ENCODE assay signal across 22 mouse cellular contexts in genomic region chr6:118080711-118081110, GRCm38 (mm10). TPM values are rescaled to one million over a fixed set of nuclear protein-coding genes. Genes with fewer than 3 reads are reported as not detected.
DNase-seq lines count a peak whose midpoint lies in the region; ATAC-seq and TF ChIP-seq lines count a peak whose summit lies in the region.
"Had no signal": no experiment of that assay in that cellular context is flagged by ENCODE, and none has a peak within 500 bp of the region (broad histone marks: within the 10 kb centered on the region; RNA-seq: fewer than 3 reads in every experiment).

No protein-coding gene starts in this region.

- no peaks in the 10 kb centered on the region; the same call in none of the 2 replicates for H3K27me3 ChIP-seq in heart, embryonic 11.5 days (ENCODE audit: control insufficient read depth, insufficient read depth, low read length)
- no peaks in the 10 kb centered on the region for H3K27me3 ChIP-seq in midbrain, embryonic 11.5 days (ENCODE audit: control insufficient read depth, insufficient read depth, low read length)
- H3K27me3 ChIP-seq in midbrain, embryonic 14.5 days (ENCODE audit: control insufficient read depth, insufficient read depth, low read length) = no peaks in the 10 kb centered on the region
- H3K27me3 ChIP-seq in stomach, postnatal 0 days (ENCODE audit: control insufficient read depth, insufficient read depth, low read length) = no peaks in the 10 kb centered on the region
- H3K27me3 ChIP-seq in forebrain, embryonic 15.5 days = no peaks in the 10 kb centered on the region

- H3K36me3 ChIP-seq in heart, embryonic 11.5 days (ENCODE audit: control insufficient read depth, insufficient read depth, low read length) = no peaks in the 10 kb centered on the region
- H3K36me3 ChIP-seq in midbrain, embryonic 11.5 days (ENCODE audit: control insufficient read depth, insufficient read depth, low read length) = no peaks in the 10 kb centered on the region
- no peaks in the 10 kb centered on the region for H3K36me3 ChIP-seq in midbrain, embryonic 14.5 days (ENCODE audit: control insufficient read depth, insufficient read depth, low read length)
- H3K36me3 ChIP-seq in stomach, postnatal 0 days (ENCODE audit: control insufficient read depth, insufficient read depth, low read length) = no peaks in the 10 kb centered on the region
- no peaks in the 10 kb centered on the region for H3K36me3 ChIP-seq in forebrain, embryonic 15.5 days
- H3K36me3 ChIP-seq: forebrain, embryonic 10.5 days; heart, embryonic 10.5 days; hindbrain, embryonic 13.5 days had no signal

- ATAC-seq in heart, embryonic 11.5 days (replicated peaks; ENCODE audit: insufficient number of reproducible peaks, low FRiP score, low TSS enrichment) = no peak
- no peak for ATAC-seq in midbrain, embryonic 11.5 days (ENCODE audit: low FRiP score)
- ATAC-seq in midbrain, embryonic 14.5 days (ENCODE audit: low FRiP score, low TSS enrichment) = no peak
- no peak for ATAC-seq in stomach, postnatal 0 days (ENCODE audit: low FRiP score, low TSS enrichment)
- ATAC-seq in forebrain, embryonic 15.5 days (replicated peaks) = no peak
- ATAC-seq: activated CD4-positive, CD25-positive, alpha-beta regulatory T cell, adult 4 months; CD4-positive, CD25-positive, alpha-beta regulatory T cell, adult 4 months; forebrain, embryonic 14.5 days; hindbrain, postnatal 0 days; inflammation-experienced regulatory T-cells, adult 6 months; intestine, embryonic 16.5 days had no signal

- no peaks in the 10 kb centered on the region for H3K9me3 ChIP-seq in heart, embryonic 11.5 days (replicated peaks; ENCODE audit: control insufficient read depth, low read length)
- no peaks in the 10 kb centered on the region for H3K9me3 ChIP-seq in midbrain, embryonic 11.5 days (ENCODE audit: control insufficient read depth, low read length)
- H3K9me3 ChIP-seq in midbrain, embryonic 14.5 days (ENCODE audit: control insufficient read depth, low read length) = no peaks in the 10 kb centered on the region
- H3K9me3 ChIP-seq in stomach, postnatal 0 days (ENCODE audit: control insufficient read depth, low read length) = no peaks in the 10 kb centered on the region
- H3K9me3 ChIP-seq in forebrain, embryonic 15.5 days = no peaks in the 10 kb centered on the region
- H3K9me3 ChIP-seq: forebrain, embryonic 10.5 days; heart, embryonic 10.5 days; hindbrain, embryonic 13.5 days had no signal

- H3K27ac ChIP-seq in heart, embryonic 11.5 days (ENCODE audit: low read depth, low read length) = no peak overlapping the region
- H3K27ac ChIP-seq in midbrain, embryonic 11.5 days (ENCODE audit: low read depth, low read length) = no peak overlapping the region
- H3K27ac ChIP-seq in midbrain, embryonic 14.5 days (replicated peaks; ENCODE audit: low read depth, low read length) = no peak overlapping the region
- no peak overlapping the region for H3K27ac ChIP-seq in stomach, postnatal 0 days (replicated peaks)
- H3K27ac ChIP-seq in forebrain, embryonic 15.5 days (replicated peaks) = no peak overlapping the region
- H3K27ac ChIP-seq: forebrain, embryonic 10.5 days; heart, adult 2 months; heart, embryonic 10.5 days; hindbrain, embryonic 13.5 days; hindbrain, postnatal 0 days had no signal

- no peak for TF ChIP-seq CTCF in stomach, postnatal 0 days (IDR thresholded peaks at IDR 0.05; ENCODE audit: low read depth)

- no peak overlapping the region for H3K4me2 ChIP-seq in heart, embryonic 11.5 days
- H3K4me2 ChIP-seq in midbrain, embryonic 11.5 days = no peak overlapping the region
- H3K4me2 ChIP-seq in midbrain, embryonic 14.5 days (ENCODE audit: low read length) = no peak overlapping the region
- H3K4me2 ChIP-seq in stomach, postnatal 0 days (replicated peaks; ENCODE audit: low read depth) = no peak overlapping the region
- H3K4me2 ChIP-seq in forebrain, embryonic 15.5 days (replicated peaks) = no peak overlapping the region
- H3K4me2 ChIP-seq: hindbrain, embryonic 13.5 days had no signal

- WGBS in heart, embryonic 11.5 days (ENCODE audit: insufficient replicate concordance) = 69% methylated on average over 4 of the region's 4 CpGs
- whole genome bisulfite sequencing in midbrain, embryonic 11.5 days = 90% methylated on average over 4 of the region's 4 CpGs
- 94% methylated on average over 4 of the region's 4 CpGs for WGBS in midbrain, embryonic 14.5 days
- WGBS in stomach, postnatal 0 days = 88% methylated on average over 4 of the region's 4 CpGs
- 88% methylated on average over 4 of the region's 4 CpGs for WGBS in forebrain, embryonic 15.5 days

- H3K4me1 ChIP-seq in heart, embryonic 11.5 days (ENCODE audit: control insufficient read depth, insufficient read depth, low read length) = 0 out of 2 replicates have a peak, but pooled peaks cover 2% of the 10 kb centered on the region
- H3K4me1 ChIP-seq in midbrain, embryonic 11.5 days (ENCODE audit: control insufficient read depth, insufficient read depth, low read length) = no peaks in the 10 kb centered on the region; the same call in 1 of the 2 replicates
- 0 out of 2 replicates have a peak, but pooled peaks cover 4% of the 10 kb centered on the region for H3K4me1 ChIP-seq in midbrain, embryonic 14.5 days (ENCODE audit: control insufficient read depth, insufficient read depth, low read length)
- no peaks in the 10 kb centered on the region for H3K4me1 ChIP-seq in stomach, postnatal 0 days (replicated peaks; ENCODE audit: control insufficient read depth, insufficient read depth)
- H3K4me1 ChIP-seq in forebrain, embryonic 15.5 days = peaks cover 11% of the 10 kb centered on the region

- TF ChIP-seq EP300 in stomach, postnatal 0 days (optimal IDR thresholded peaks at IDR 0.05) = no peak

- H3K9ac ChIP-seq in heart, embryonic 11.5 days (ENCODE audit: low read depth, low read length) = no peak overlapping the region
- no peak overlapping the region for H3K9ac ChIP-seq in midbrain, embryonic 11.5 days (ENCODE audit: low read length)
- H3K9ac ChIP-seq in midbrain, embryonic 14.5 days (replicated peaks; ENCODE audit: low read length) = no peak overlapping the region
- no peak overlapping the region for H3K9ac ChIP-seq in stomach, postnatal 0 days (ENCODE audit: low read length)
- H3K9ac ChIP-seq in forebrain, embryonic 15.5 days (replicated peaks) = no peak overlapping the region
- H3K9ac ChIP-seq: hindbrain, embryonic 13.5 days had no signal

- DNase-seq in heart, adult 11 months = peak; percentile 52
- DNase-seq in midbrain, embryonic 11.5 days (ENCODE audit: low spot score, missing footprints) = peak; percentile 62
- no peak for DNase-seq in midbrain, embryonic 14.5 days
- DNase-seq in stomach, postnatal 0 days (ENCODE audit: low spot score) = peak; percentile 10
- DNase-seq: adrenal gland, adult 8-10 months; adrenal gland, postnatal 36 days; cerebellum, adult 18-20 months; cerebellum, adult 9-10 months; cerebellum, postnatal 14 days; gastrocnemius, postnatal 25 days; heart, adult 2 months had no signal

- no peak overlapping the region for H3K4me3 ChIP-seq in heart, embryonic 11.5 days (ENCODE audit: low read depth, low read length)
- no peak overlapping the region for H3K4me3 ChIP-seq in midbrain, embryonic 11.5 days (ENCODE audit: low read depth, low read length)
- H3K4me3 ChIP-seq in midbrain, embryonic 14.5 days (replicated peaks; ENCODE audit: low read depth, low read length) = no peak overlapping the region
- no peak overlapping the region for H3K4me3 ChIP-seq in stomach, postnatal 0 days (ENCODE audit: low read depth, low read length)
- H3K4me3 ChIP-seq in forebrain, embryonic 15.5 days = no peak overlapping the region
- H3K4me3 ChIP-seq: forebrain, embryonic 10.5 days; heart, adult 2 months; heart, embryonic 10.5 days; hindbrain, embryonic 13.5 days had no signal

RNA-seq across cellular contexts. Expression of gene Csgalnact2, which starts 58.2 kb away (rescaled TPM):
- 10.2 and 12.8 TPM in 2 replicates for polyA plus RNA-seq in heart, embryonic 11.5 days (2014; fragmentation: Nextera tagmentation; extraction: Ambion mirVana)
- 8.1 and 8.2 TPM in 2 replicates for polyA plus RNA-seq in midbrain, embryonic 11.5 days (2014; fragmentation: Nextera tagmentation; extraction: Ambion mirVana)
- polyA plus RNA-seq in midbrain, embryonic 14.5 days (2014; fragmentation: Nextera tagmentation; extraction: Ambion mirVana) = 9.0 and 12.0 TPM in 2 replicates
- polyA plus RNA-seq in stomach, postnatal 0 days (2015; fragmentation: Nextera tagmentation; extraction: Ambion mirVana) = 10.0 and 10.5 TPM in 2 replicates
- polyA plus RNA-seq in forebrain, embryonic 15.5 days (2015; fragmentation: Nextera tagmentation; extraction: Ambion mirVana) = 9.2 and 11.1 TPM in 2 replicates
